Mouse (Mus musculus): Measurements from ENCODE around the gene Ikzf4.

DNA sequence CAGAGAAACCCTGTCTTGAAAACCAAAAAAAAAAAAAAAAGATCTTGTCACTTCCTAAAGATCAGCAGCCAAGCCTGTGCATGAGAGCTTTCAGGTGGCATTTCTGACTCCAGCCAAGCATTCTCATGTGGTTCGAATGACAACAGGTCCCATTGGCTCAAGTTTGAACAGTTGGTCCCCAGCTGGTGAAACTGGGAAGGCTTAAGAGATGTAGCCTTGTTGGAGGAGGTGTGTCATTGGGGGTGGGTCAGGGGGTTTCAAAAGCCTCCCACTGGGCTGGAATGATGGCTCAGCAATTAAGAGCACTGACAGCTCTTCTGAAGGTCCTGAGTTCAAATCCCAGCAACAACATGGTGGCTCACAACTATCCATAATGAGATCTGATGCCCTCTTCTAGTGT lies 44.3 kb downstream of the Ikzf4 start:
- TF ChIP-seq CTCF (IDR thresholded peaks at IDR 0.05; ENCODE audit: extremely low read depth, insufficient read depth, low read length) (no peak), POLR2A (IDR thresholded peaks at IDR 0.05; ENCODE audit: extremely low read depth, insufficient read depth, low read length) (no peak)
